Mouse (Mus musculus) stomach, embryonic 15.5 days (tissue): ENCODE measurements around the gene Slit1. TPM values are rescaled to one million over a fixed set of nuclear protein-coding genes. Genes with fewer than 3 reads are reported as not detected.

ENCODE experiments used
- ATAC-seq: fragments of 200-750 bp; cut with Nextera tagmentation; 2 replicates; pipeline ENCODE4 v1.8.0; 2017; ENCODE audit warnings: low read depth, moderate number of reproducible peaks, moderate TSS enrichment; ENCODE audit not compliant: insufficient read depth, low FRiP score
- H3K27ac ChIP-seq: fragments of 300-500 bp; sonication (generic); 2 replicates; pipeline ENCODE4 v1.5.1; 2015; ENCODE audit warnings: mild to moderate bottlenecking, inconsistent platforms
- H3K27me3 ChIP-seq: fragments of 300-500 bp; sonication (generic); replicated peaks from 2 replicates; pipeline ENCODE4 v1.6.1; 2015; ENCODE audit warnings: inconsistent platforms
- H3K36me3 ChIP-seq: fragments of 300-500 bp; sonication (generic); 2 replicates; pipeline ENCODE4 v1.6.1; 2015; ENCODE audit warnings: inconsistent platforms
- H3K4me1 ChIP-seq: fragments of 300-500 bp; sonication (generic); 2 replicates; pipeline ENCODE4 v1.6.1; 2015; ENCODE audit warnings: inconsistent platforms
- H3K4me2 ChIP-seq: fragments of 300-500 bp; sonication (generic); 2 replicates; pipeline ENCODE4 v1.6.1; 2015; ENCODE audit warnings: mild to moderate bottlenecking, inconsistent platforms
- H3K4me3 ChIP-seq: fragments of 300-500 bp; sonication (generic); replicated peaks from 2 replicates; pipeline ENCODE4 v1.5.1; 2015; ENCODE audit warnings: inconsistent platforms
- H3K9ac ChIP-seq: fragments of 300-500 bp; sonication (generic); 2 replicates; pipeline ENCODE4 v1.6.1; 2015; ENCODE audit warnings: inconsistent platforms
- H3K9me3 ChIP-seq: fragments of 300-500 bp; sonication (generic); 2 replicates; pipeline ENCODE4 v1.6.1; 2016; ENCODE audit warnings: inconsistent platforms
- WGBS: fragments of 180-500 bp; shearing (Covaris S2); methylation state at CpG from one replicate; pipeline ENCODE4 v1.1.7; 2015; 5-methylcytosine and 5-hydroxymethylcytosine counted together
- microRNA-seq: library from miRNA; unstranded; fragments of <30 nt; microRNA quantifications from one replicate; pipeline ENCODE4, GENCODE M21; 2016
- polyA plus RNA-seq: library from polyadenylated mRNA; unstranded; fragments of >200 nt; fragmentation: Nextera tagmentation; extraction: Ambion mirVana; gene quantifications from 2 replicates; pipeline ENCODE4 v1.2.1, GENCODE M21; 2015

Slit1 gene
- polyA plus RNA-seq, 1 experiment from 2014 or later: 1.5 TPM

GRCm38 (mm10) chr19:41579311-41579920 lies 164.0 kb downstream of the Slit1 start:
- Histone ChIP-seq H3K27me3 (no peaks in the 10 kb centered on the region), H3K4me2 (no peak overlapping the region), H3K9ac (no peak overlapping the region), H3K4me3 (no peak overlapping the region), H3K9me3 (no peaks in the 10 kb centered on the region), H3K36me3 (peaks cover 19% of the 10 kb centered on the region; the same call in 1 of the 2 replicates), H3K27ac (no peak overlapping the region), H3K4me1 (no peaks in the 10 kb centered on the region)
- WGBS: 88% methylated on average over 4 of the region's 4 CpGs
- ATAC-seq: no peak

- Histone ChIP-seq H3K27ac (peak overlapping the region; percentile 40; the same call in 1 of the 2 replicates), H3K27me3 (no peaks in the 10 kb centered on the region), H3K9me3 (no peaks in the 10 kb centered on the region), H3K4me3 (no peak overlapping the region), H3K9ac (no peak overlapping the region), H3K4me2 (no peak overlapping the region), H3K36me3 (peaks cover 8% of the 10 kb centered on the region; the same call in 1 of the 2 replicates), H3K4me1 (no peaks in the 10 kb centered on the region)
- peak; percentile 56 for ATAC-seq
These were observed 165.9 kb downstream of the Slit1 start for GRCm38 (mm10) chr19:41577576-41577975.

- no peaks in the 10 kb centered on the region for H3K36me3 ChIP-seq
- H3K27me3 ChIP-seq: no peaks in the 10 kb centered on the region
- H3K27ac ChIP-seq: no peak overlapping the region
- WGBS: 81% methylated on average over 2 of the region's 2 CpGs
- no peak overlapping the region for H3K9ac ChIP-seq
- H3K4me1 ChIP-seq: no peaks in the 10 kb centered on the region
- no peaks in the 10 kb centered on the region for H3K9me3 ChIP-seq
- H3K4me3 ChIP-seq: no peak overlapping the region
- ATAC-seq: no peak
- H3K4me2 ChIP-seq: no peak overlapping the region
These were observed 169.8 kb downstream of the Slit1 start for GRCm38 (mm10) chr19:41573700-41574099.

GRCm38 (mm10) chr19:41568791-41569190 lies 174.7 kb downstream of the Slit1 start:
- Histone ChIP-seq H3K4me3 (no peak overlapping the region), H3K9me3 (no peaks in the 10 kb centered on the region), H3K9ac (no peak overlapping the region), H3K27me3 (no peaks in the 10 kb centered on the region), H3K4me2 (no peak overlapping the region), H3K4me1 (no peaks in the 10 kb centered on the region), H3K27ac (no peak overlapping the region), H3K36me3 (no peaks in the 10 kb centered on the region)
- WGBS: 41% methylated on average over 2 of the region's 2 CpGs
- ATAC-seq: no peak

- H3K27ac ChIP-seq: no peak overlapping the region
- no peaks in the 10 kb centered on the region for H3K27me3 ChIP-seq
- peaks cover 13% of the 10 kb centered on the region for H3K36me3 ChIP-seq
- no peak for ATAC-seq
- H3K4me3 ChIP-seq: no peak overlapping the region
- no peaks in the 10 kb centered on the region for H3K4me1 ChIP-seq
- H3K9me3 ChIP-seq: no peaks in the 10 kb centered on the region
- WGBS: 88% methylated on average over 3 of the region's 3 CpGs
- H3K4me2 ChIP-seq: no peak overlapping the region
- H3K9ac ChIP-seq: no peak overlapping the region
These were observed 182.6 kb downstream of the Slit1 start for GRCm38 (mm10) chr19:41560856-41561255.

- no peak overlapping the region for H3K4me2 ChIP-seq
- H3K36me3 ChIP-seq: peaks cover 17% of the 10 kb centered on the region
- WGBS: 90% methylated on average over 9 of the region's 9 CpGs
- H3K9ac ChIP-seq: no peak overlapping the region
- H3K27ac ChIP-seq: no peak overlapping the region
- H3K4me1 ChIP-seq: no peaks in the 10 kb centered on the region
- ATAC-seq: no peak
- H3K9me3 ChIP-seq: no peaks in the 10 kb centered on the region
- H3K4me3 ChIP-seq: no peak overlapping the region
- H3K27me3 ChIP-seq: no peaks in the 10 kb centered on the region
These were observed 184.5 kb downstream of the Slit1 start for GRCm38 (mm10) chr19:41558891-41559486.

- Histone ChIP-seq H3K4me2 (no peak overlapping the region), H3K36me3 (peaks cover 19% of the 10 kb centered on the region), H3K27ac (no peak overlapping the region), H3K9me3 (no peaks in the 10 kb centered on the region), H3K4me1 (no peaks in the 10 kb centered on the region), H3K27me3 (no peaks in the 10 kb centered on the region), H3K4me3 (no peak overlapping the region), H3K9ac (no peak overlapping the region)
- WGBS: 62% methylated on average over 4 of the region's 4 CpGs
- no peak for ATAC-seq
These were observed 186.0 kb downstream of the Slit1 start for GRCm38 (mm10) chr19:41557491-41557890.

- H3K9ac ChIP-seq: no peak overlapping the region
- H3K4me3 ChIP-seq: no peak overlapping the region
- no peak overlapping the region for H3K27ac ChIP-seq
- H3K4me2 ChIP-seq: no peak overlapping the region
- no peak for ATAC-seq
- H3K9me3 ChIP-seq: no peaks in the 10 kb centered on the region
- peaks cover 21% of the 10 kb centered on the region for H3K36me3 ChIP-seq
- no peaks in the 10 kb centered on the region for H3K4me1 ChIP-seq
- 79% methylated on average over 4 of the region's 4 CpGs for WGBS
- no peaks in the 10 kb centered on the region for H3K27me3 ChIP-seq
These were observed 186.5 kb downstream of the Slit1 start for GRCm38 (mm10) chr19:41556981-41557380.

Small RNA genes lying within 50 kb of the gene (microRNA-seq; reads per million reads assigned to microRNA genes)
- gene Mir8091: not detected

Other genes starting within 250 kb of the Slit1 start
- gene Gm340, start 161.3 kb downstream of the Slit1 start, polyA plus RNA-seq: 2.1 and 2.4 TPM in 2 replicates
- 19.1 and 20.8 TPM in 2 replicates for gene Arhgap19, start 58.4 kb upstream of the Slit1 start, polyA plus RNA-seq
- gene Frat1, start 86.3 kb upstream of the Slit1 start, polyA plus RNA-seq: 12.3 and 14.1 TPM in 2 replicates
- 6.9 and 9.0 TPM in 2 replicates for gene Frat2, start 104.5 kb upstream of the Slit1 start, polyA plus RNA-seq
- gene Rrp12, start 152.5 kb upstream of the Slit1 start, polyA plus RNA-seq: 13.7 and 14.2 TPM in 2 replicates
- 626 and 677 TPM in 2 replicates for gene Pgam1, start 168.3 kb upstream of the Slit1 start, polyA plus RNA-seq
- gene Exosc1, start 189.8 kb upstream of the Slit1 start, polyA plus RNA-seq: 70.3 and 75.3 TPM in 2 replicates
- 73.4 and 82.2 TPM in 2 replicates for gene Zdhhc16, start 189.8 kb upstream of the Slit1 start, polyA plus RNA-seq
- gene Mms19, start 237.5 kb upstream of the Slit1 start, polyA plus RNA-seq: 28.2 and 32.1 TPM in 2 replicates
- gene Ubtd1, start 238.1 kb upstream of the Slit1 start, polyA plus RNA-seq: 14.1 and 16.6 TPM in 2 replicates